Mouse (Mus musculus): Measurements from ENCODE around the gene Glis3. TPM values are rescaled to one million over a fixed set of nuclear protein-coding genes. Genes with fewer than 3 reads are reported as not detected.

Gene Glis3
- polyA plus RNA-seq, 1 experiment from 2014 or later: 3.8 TPM

DNA sequence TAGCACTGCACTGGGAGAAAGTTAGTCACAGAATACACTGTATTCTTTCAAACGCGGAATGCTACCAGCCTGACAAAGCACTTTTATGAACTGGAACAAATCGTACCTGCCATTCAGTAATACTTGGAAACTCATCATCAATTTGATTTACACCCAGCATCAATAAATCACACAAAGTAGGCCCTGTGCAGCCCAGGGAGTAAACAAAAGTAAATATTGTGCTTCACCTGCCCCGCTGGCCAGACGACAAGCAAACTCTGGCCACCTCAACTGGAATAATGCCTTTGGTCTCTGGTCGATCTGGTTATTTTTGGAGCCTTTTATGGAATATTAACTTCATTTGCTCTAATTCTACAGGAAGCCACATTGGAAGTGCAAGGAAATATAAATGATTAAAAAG is 23.0 kb downstream of the Glis3 start:
- H3K9me3 ChIP-seq: no peaks in the 10 kb centered on the region
- H3K4me2 ChIP-seq: no peak overlapping the region
- no peak overlapping the region for H3K9ac ChIP-seq (replicated peaks)
- ATAC-seq (ENCODE audit: insufficient number of reproducible peaks, insufficient read depth, low FRiP score, low TSS enrichment, low read depth): no peak
- peaks cover under 1% of the 10 kb centered on the region; the same call in 1 of the 2 replicates for H3K27me3 ChIP-seq
- H3K27ac ChIP-seq: no peak overlapping the region
- H3K4me1 ChIP-seq (replicated peaks): peaks cover 11% of the 10 kb centered on the region
- WGBS: 57% methylated on average over 6 of the region's 6 CpGs
- H3K36me3 ChIP-seq: no peaks in the 10 kb centered on the region
- H3K4me3 ChIP-seq (replicated peaks): no peak overlapping the region

DNA sequence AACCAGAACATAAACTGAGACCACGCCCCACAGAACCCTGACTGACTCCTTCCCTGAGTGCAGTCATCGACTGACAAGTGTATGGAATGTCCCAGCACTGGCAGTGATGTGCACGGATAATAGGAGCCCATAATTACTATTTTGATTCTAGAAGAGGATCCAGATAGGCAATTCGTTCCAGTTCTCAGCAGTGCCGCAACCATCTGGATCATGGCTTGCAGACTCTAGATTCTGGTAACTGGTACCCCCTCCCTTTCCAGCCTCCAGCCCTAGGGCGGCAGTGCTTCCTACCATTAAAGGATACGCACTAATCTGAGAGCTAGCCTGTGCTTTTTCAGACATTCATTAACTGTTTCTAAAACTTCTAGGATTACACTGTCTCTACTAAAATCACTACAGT is 24.7 kb downstream of the Glis3 start:
- H3K9ac ChIP-seq (replicated peaks): no peak overlapping the region
- H3K4me1 ChIP-seq (replicated peaks): peaks cover 11% of the 10 kb centered on the region
- WGBS: 76% methylated on average over 7 of the region's 7 CpGs
- H3K27me3 ChIP-seq: no peaks in the 10 kb centered on the region; the same call in 1 of the 2 replicates
- no peaks in the 10 kb centered on the region for H3K9me3 ChIP-seq
- no peak overlapping the region for H3K27ac ChIP-seq
- no peak overlapping the region for H3K4me2 ChIP-seq
- no peak overlapping the region for H3K4me3 ChIP-seq (replicated peaks)
- no peak for ATAC-seq (ENCODE audit: insufficient number of reproducible peaks, insufficient read depth, low FRiP score, low TSS enrichment, low read depth)
- H3K36me3 ChIP-seq: no peaks in the 10 kb centered on the region

DNA sequence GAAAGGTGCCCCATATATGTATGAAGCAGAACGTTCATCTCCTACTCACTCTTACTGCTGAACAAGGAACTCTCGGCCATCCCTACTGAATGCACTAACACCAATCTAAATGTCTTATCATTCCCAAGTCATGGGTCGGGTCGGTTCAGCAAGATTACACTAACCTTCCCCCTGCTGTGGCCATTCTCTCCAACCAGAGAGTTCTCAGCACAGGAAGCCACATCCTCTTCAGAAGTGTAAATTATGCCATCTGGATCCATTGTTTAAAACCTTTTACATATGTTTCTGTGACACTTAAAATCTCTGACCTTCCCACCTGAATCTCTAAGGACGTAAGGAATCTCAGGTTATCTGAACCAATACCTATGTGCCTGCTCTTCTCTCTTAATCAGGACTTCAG is 29.0 kb downstream of the Glis3 start:
- no peak for ATAC-seq (ENCODE audit: insufficient number of reproducible peaks, insufficient read depth, low FRiP score, low TSS enrichment, low read depth)
- H3K4me3 ChIP-seq (replicated peaks): no peak overlapping the region
- WGBS: 82% methylated on average over 5 of the region's 5 CpGs

DNA sequence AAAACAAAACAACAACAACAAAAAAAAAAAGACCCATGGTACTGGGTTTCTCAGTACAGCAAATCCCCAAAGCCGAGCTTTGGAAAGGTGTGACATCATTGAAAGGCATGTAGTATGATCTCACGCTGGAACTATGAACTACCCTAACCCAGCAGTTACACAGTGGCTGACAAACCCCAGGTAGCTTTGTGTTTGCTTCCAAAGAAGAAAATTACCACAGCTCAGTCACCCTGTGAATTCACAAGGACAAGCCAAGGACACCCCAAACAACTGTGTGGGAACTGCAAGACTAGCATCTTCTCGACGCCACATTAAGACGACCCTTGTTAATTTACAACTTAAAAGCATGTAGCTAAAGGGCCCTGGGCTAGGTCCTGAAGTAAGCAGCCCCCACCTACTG is 30.4 kb downstream of the Glis3 start:
- 46% methylated on average over 5 of the region's 5 CpGs for whole genome bisulfite sequencing
- Histone ChIP-seq H3K27me3 (no peaks in the 10 kb centered on the region), H3K27ac (0 out of 2 replicates have a peak overlapping the region, but pooled peaks have one; percentile 23), H3K4me1 (replicated peaks) (0 out of 2 replicates have a peak, but pooled peaks cover 2% of the 10 kb centered on the region), H3K9ac (replicated peaks) (no peak overlapping the region), H3K9me3 (no peaks in the 10 kb centered on the region), H3K4me2 (no peak overlapping the region), H3K36me3 (no peaks in the 10 kb centered on the region), H3K4me3 (replicated peaks) (no peak overlapping the region)
- no peak for ATAC-seq (ENCODE audit: insufficient number of reproducible peaks, insufficient read depth, low FRiP score, low TSS enrichment, low read depth)

More for the DNA sequence above, 29.0 kb downstream of the Glis3 start:
- Histone ChIP-seq H3K4me2 (no peak overlapping the region), H3K9ac (replicated peaks) (no peak overlapping the region), H3K27ac (no peak overlapping the region), H3K4me1 (replicated peaks) (peaks cover 8% of the 10 kb centered on the region; the same call in 1 of the 2 replicates), H3K9me3 (no peaks in the 10 kb centered on the region), H3K27me3 (no peaks in the 10 kb centered on the region), H3K36me3 (no peaks in the 10 kb centered on the region)

DNA sequence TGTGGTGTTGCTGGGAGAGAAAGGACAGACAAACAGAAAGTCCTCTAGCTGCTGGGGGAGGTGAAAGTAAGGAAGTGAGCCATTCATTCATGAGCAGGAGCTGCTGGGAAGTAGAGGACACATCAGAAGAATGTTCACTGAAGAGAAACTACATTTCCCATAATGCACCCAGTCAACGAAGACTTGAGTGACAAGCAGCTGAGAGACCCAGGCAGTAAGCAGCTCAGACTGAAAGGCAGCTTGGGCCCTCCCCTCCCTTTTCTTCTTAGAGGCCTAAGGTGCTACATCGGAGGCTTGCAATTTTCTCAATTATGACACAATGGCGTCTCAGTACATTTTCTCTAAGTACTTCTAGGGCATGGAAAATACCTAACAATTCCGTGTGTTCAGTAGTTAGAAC is 31.0 kb downstream of the Glis3 start:
- H3K9ac ChIP-seq (replicated peaks): no peak overlapping the region
- no peak overlapping the region for H3K4me3 ChIP-seq (replicated peaks)
- 0 out of 2 replicates have a peak, but pooled peaks cover 2% of the 10 kb centered on the region for H3K4me1 ChIP-seq (replicated peaks)
- H3K9me3 ChIP-seq: no peaks in the 10 kb centered on the region
- no peaks in the 10 kb centered on the region for H3K27me3 ChIP-seq
- H3K36me3 ChIP-seq: no peaks in the 10 kb centered on the region
- 47% methylated on average over 4 of the region's 4 CpGs for WGBS
- no peak overlapping the region for H3K4me2 ChIP-seq
- no peak overlapping the region for H3K27ac ChIP-seq
- ATAC-seq (ENCODE audit: insufficient number of reproducible peaks, insufficient read depth, low FRiP score, low TSS enrichment, low read depth): no peak

DNA sequence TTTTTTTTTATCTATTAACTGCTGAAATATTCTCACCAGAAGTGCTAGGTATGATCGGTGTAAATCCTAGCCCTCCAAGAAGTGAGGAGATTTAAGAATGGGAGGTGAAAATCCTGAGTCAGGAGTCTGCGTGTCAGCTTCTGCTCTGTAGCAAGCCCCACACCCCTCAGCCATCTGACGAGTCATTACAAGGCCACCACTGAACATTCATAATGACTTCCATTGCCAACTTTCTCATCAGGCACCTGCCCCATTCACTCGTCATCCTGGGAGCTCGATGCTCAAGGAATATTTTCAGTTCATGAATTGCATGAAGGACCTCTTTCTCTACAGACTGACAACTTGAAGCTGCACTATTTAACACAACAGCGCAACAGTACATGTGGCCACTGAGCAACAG is 32.5 kb downstream of the Glis3 start:
- no peak for ATAC-seq (ENCODE audit: insufficient number of reproducible peaks, insufficient read depth, low FRiP score, low TSS enrichment, low read depth)
- Histone ChIP-seq H3K4me1 (replicated peaks) (0 out of 2 replicates have a peak, but pooled peaks cover 2% of the 10 kb centered on the region), H3K4me2 (no peak overlapping the region), H3K4me3 (replicated peaks) (no peak overlapping the region), H3K9ac (replicated peaks) (no peak overlapping the region), H3K27me3 (no peaks in the 10 kb centered on the region), H3K36me3 (no peaks in the 10 kb centered on the region), H3K9me3 (no peaks in the 10 kb centered on the region), H3K27ac (no peak overlapping the region)
- 90% methylated on average over 6 of the region's 6 CpGs for WGBS

DNA sequence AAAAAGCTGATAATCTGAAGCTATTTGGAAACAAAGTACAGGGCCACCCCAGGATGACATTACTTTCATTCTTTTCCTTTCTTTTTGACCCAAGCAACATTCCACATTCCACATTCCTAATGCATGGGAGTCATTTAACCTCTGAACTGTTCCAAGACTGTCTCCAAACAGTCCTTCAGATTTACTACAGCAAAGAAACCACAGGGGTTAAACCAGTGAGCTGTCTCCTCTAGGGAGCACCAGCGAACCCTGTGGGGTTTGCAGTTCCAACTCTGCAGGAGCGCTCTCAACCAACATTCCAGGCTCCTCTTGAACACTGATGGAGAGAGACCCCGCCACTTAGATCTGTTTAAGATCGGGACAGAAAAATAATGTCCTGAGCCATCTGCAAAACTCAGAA is 33.6 kb downstream of the Glis3 start:
- Histone ChIP-seq H3K9me3 (no peaks in the 10 kb centered on the region), H3K27ac (no peak overlapping the region), H3K9ac (replicated peaks) (no peak overlapping the region), H3K4me3 (replicated peaks) (no peak overlapping the region), H3K36me3 (no peaks in the 10 kb centered on the region), H3K4me1 (replicated peaks) (0 out of 2 replicates have a peak, but pooled peaks cover 2% of the 10 kb centered on the region), H3K27me3 (no peaks in the 10 kb centered on the region), H3K4me2 (no peak overlapping the region)
- WGBS: 67% methylated on average over 4 of the region's 4 CpGs
- no peak for ATAC-seq (ENCODE audit: insufficient number of reproducible peaks, insufficient read depth, low FRiP score, low TSS enrichment, low read depth)

DNA sequence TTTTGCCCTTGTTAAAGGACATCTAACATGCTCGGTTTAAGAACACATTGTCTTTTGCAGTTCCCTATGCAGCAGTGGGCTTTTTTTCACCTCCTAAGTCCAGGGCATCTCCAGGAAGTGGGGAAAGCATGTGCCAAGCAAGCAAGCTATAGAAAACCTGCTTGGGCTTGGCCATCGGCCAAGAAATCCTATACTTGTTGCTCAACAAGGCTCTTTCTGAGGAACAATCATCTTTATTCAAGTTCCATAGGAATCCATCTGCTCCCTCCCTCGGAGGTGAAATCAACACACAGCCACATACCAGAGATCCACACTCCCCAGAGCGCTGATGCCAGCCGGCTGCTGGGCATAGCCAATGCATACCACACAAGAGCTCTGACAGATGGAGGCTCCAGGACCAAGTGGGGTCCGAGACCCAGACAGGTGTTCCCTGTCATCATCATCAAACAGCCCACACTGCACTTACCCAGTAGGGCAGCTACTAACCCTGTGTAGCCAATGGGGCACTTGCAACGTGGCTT is 39.0 kb downstream of the Glis3 start:
- H3K4me3 ChIP-seq (replicated peaks): no peak overlapping the region
- peak overlapping the region; percentile 45; the same call in 1 of the 2 replicates for H3K27ac ChIP-seq
- peaks cover 15% of the 10 kb centered on the region for H3K4me1 ChIP-seq (replicated peaks)
- no peaks in the 10 kb centered on the region for H3K27me3 ChIP-seq
- no peak overlapping the region for H3K4me2 ChIP-seq
- WGBS: 72% methylated on average over 7 of the region's 7 CpGs
- no peak for ATAC-seq (ENCODE audit: insufficient number of reproducible peaks, insufficient read depth, low FRiP score, low TSS enrichment, low read depth)
- no peaks in the 10 kb centered on the region for H3K36me3 ChIP-seq
- H3K9ac ChIP-seq (replicated peaks): no peak overlapping the region
- H3K9me3 ChIP-seq: no peaks in the 10 kb centered on the region

DNA sequence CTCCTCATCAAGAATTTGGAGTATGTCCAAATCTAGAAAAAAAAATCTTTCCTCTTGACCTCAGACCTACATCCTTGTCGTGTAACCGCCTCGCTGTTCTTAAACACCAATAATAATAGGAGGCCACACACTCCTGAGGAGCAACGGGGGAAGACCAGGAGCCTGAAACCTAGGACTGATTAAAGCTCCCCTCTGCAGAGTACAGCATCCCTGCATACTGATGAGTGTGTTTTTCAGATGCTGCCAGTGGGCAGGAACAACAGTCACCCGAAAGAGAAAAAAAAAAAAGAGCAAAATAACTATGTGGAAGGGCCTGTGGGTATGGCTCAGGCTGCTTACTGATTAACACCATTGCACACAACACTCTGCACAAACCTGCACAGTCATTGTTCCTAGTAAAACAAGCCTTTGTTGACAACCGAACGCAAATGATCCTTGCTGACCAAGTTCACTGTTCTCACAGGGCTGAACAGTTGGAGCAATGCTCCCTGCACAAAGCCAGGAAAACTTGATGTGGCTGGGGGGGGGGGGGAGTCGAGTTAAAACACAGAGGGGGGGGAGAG is 43.8 kb downstream of the Glis3 start:
- WGBS: 55% methylated on average over 7 of the region's 8 CpGs
- H3K27ac ChIP-seq: 0 out of 2 replicates have a peak overlapping the region, but pooled peaks have one; percentile 56

DNA sequence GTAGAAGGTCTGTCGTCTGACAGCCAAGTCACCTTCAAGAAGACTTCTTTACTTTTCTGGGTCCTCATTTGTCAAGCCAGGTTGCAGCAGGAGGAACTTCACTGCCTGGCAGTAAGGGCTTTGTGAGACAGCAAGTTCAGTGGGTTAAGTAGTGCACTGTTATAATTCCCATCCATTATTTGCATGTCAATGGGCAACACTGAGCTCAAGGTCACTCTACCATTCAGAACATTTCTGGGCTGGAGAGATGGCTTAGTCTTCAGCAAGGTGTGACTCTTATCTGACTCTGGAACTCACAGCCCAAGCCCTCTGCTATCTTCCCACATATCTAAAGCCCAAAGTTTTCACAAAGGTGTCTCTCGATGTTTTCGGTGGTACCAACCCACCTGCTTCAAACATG is 44.9 kb downstream of the Glis3 start:
- Histone ChIP-seq H3K27ac (no peak overlapping the region), H3K4me3 (replicated peaks) (no peak overlapping the region), H3K4me2 (no peak overlapping the region), H3K4me1 (replicated peaks) (peaks cover 8% of the 10 kb centered on the region; the same call in 1 of the 2 replicates), H3K9ac (replicated peaks) (no peak overlapping the region), H3K9me3 (no peaks in the 10 kb centered on the region), H3K36me3 (no peaks in the 10 kb centered on the region), H3K27me3 (no peaks in the 10 kb centered on the region)
- ATAC-seq (ENCODE audit: insufficient number of reproducible peaks, insufficient read depth, low FRiP score, low TSS enrichment, low read depth): no peak
- 94% methylated on average over 3 of the region's 3 CpGs for WGBS

More for the DNA sequence above, 43.8 kb downstream of the Glis3 start:
- H3K9me3 ChIP-seq: no peaks in the 10 kb centered on the region
- H3K27me3 ChIP-seq: no peaks in the 10 kb centered on the region
- no peak overlapping the region for H3K4me3 ChIP-seq (replicated peaks)
- no peak for ATAC-seq (ENCODE audit: insufficient number of reproducible peaks, insufficient read depth, low FRiP score, low TSS enrichment, low read depth)
- no peak overlapping the region for H3K9ac ChIP-seq (replicated peaks)
- peaks cover 14% of the 10 kb centered on the region for H3K4me1 ChIP-seq (replicated peaks)
- H3K4me2 ChIP-seq: no peak overlapping the region
- H3K36me3 ChIP-seq: no peaks in the 10 kb centered on the region

DNA sequence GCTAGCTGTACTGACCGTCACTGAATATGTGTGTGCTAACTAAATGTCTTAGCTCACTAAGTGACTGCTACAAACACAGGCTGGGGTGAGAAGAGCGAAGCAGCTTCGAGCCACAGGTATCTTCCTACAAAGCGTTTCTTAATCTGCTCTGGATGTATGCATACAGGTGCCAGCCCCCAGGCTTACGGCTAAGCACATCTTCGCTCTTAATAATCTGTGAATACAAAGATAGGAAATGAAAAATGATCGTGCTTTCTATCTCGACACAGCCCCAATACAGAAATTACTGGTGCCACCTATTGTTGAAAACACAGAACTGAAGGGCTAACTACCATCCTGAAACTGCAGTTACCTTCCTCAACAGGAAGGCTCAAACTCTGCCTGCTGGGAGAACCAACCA is 51.5 kb downstream of the Glis3 start:
- Histone ChIP-seq H3K9me3 (no peaks in the 10 kb centered on the region), H3K9ac (replicated peaks) (no peak overlapping the region), H3K4me1 (replicated peaks) (no peaks in the 10 kb centered on the region), H3K4me3 (replicated peaks) (no peak overlapping the region), H3K36me3 (no peaks in the 10 kb centered on the region), H3K27me3 (no peaks in the 10 kb centered on the region), H3K27ac (no peak overlapping the region), H3K4me2 (no peak overlapping the region)
- WGBS: 66% methylated on average over 8 of the region's 8 CpGs
- ATAC-seq (ENCODE audit: insufficient number of reproducible peaks, insufficient read depth, low FRiP score, low TSS enrichment, low read depth): no peak

DNA sequence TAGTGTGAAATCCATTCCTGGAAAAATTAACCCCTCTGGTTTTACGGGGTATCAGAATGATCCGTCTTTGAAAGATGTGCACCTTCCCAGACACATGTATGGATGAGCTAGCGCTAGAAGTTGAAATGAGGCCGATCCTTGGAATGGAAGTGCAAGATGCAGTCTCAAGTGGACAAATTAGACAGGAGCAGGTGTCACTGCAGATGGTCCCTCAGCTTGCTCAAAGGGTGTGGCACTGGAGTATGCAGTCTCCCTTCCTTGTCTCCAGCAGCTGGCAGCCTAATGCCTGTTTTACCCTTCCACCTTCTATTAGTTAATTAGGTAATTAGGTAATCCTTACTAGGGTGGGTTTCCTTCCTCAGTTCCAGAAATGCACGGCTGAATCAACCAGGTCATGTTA is 53.7 kb downstream of the Glis3 start:
- Histone ChIP-seq H3K27me3 (no peaks in the 10 kb centered on the region), H3K4me3 (replicated peaks) (no peak overlapping the region), H3K4me1 (replicated peaks) (peaks cover 3% of the 10 kb centered on the region; the same call in 1 of the 2 replicates), H3K27ac (no peak overlapping the region), H3K9ac (replicated peaks) (no peak overlapping the region), H3K9me3 (no peaks in the 10 kb centered on the region), H3K4me2 (no peak overlapping the region), H3K36me3 (no peaks in the 10 kb centered on the region)
- 90% methylated on average over 5 of the region's 5 CpGs for WGBS
- no peak for ATAC-seq (ENCODE audit: insufficient number of reproducible peaks, insufficient read depth, low FRiP score, low TSS enrichment, low read depth)
